Mouse (Mus musculus) G1E (cell line): Measurements from ENCODE around the gene Dusp16. TPM values are rescaled to one million over a fixed set of nuclear protein-coding genes. Genes with fewer than 3 reads are reported as not detected.

ENCODE experiments used
- ATAC-seq: 2 replicates; pipeline ENCODE4 v1.8.0; 2016; ENCODE audit warnings: mild to moderate bottlenecking; ENCODE audit not compliant: insufficient number of reproducible peaks, poor library complexity, low FRiP score, severe bottlenecking; ENCODE audit errors: extremely low read depth
- DNase-seq: peaks from one replicate; pipeline ENCODE4 v3.0.0; 2012; ENCODE audit warnings: low spot score
- H3K27me3 ChIP-seq: 2 replicates; pipeline ENCODE4 v1.6.1; 2012; ENCODE audit warnings: mild to moderate bottlenecking, low read length, inconsistent platforms; ENCODE audit not compliant: insufficient read depth
- H3K36me3 ChIP-seq: replicated peaks from 2 replicates; pipeline ENCODE3; 2012; ENCODE audit warnings: mild to moderate bottlenecking, inconsistent platforms
- H3K4me1 ChIP-seq: 2 replicates; pipeline ENCODE4 v1.6.1; 2012; ENCODE audit warnings: low read depth, low read length, inconsistent platforms, mixed read lengths; ENCODE audit not compliant: insufficient read depth
- H3K4me3 ChIP-seq: 2 replicates; pipeline ENCODE4 v1.5.1; 2012; ENCODE audit warnings: low read depth, mild to moderate bottlenecking, inconsistent platforms, low read length, moderate library complexity, mixed read lengths
- H3K9me3 ChIP-seq: replicated peaks from 2 replicates; pipeline ENCODE4 v1.6.1; 2012; ENCODE audit warnings: inconsistent platforms
- CTCF ChIP-seq: IDR thresholded peaks from 2 replicates; pipeline ENCODE4 v1.5.1; 2012; ENCODE audit warnings: low read depth, low read length, inconsistent platforms, mixed read lengths
- GATA1 ChIP-seq: IDR thresholded peaks from 2 replicates; pipeline ENCODE4 v1.6.1; 2012; ENCODE audit warnings: borderline replicate concordance, low read length, inconsistent platforms, mixed read lengths
- GATA2 ChIP-seq: IDR thresholded peaks from 2 replicates; pipeline ENCODE4 v1.6.1; 2012; ENCODE audit warnings: low read depth, low read length, inconsistent platforms, borderline replicate concordance
- POLR2AphosphoS5 ChIP-seq: IDR thresholded peaks from 2 replicates; pipeline ENCODE4 v1.6.1; 2012; ENCODE audit warnings: low read depth, low read length, inconsistent platforms; ENCODE audit not compliant: insufficient replicate concordance
- TAL1 ChIP-seq: conservative IDR thresholded peaks from 2 replicates; pipeline ENCODE4 v1.6.1; 2012; ENCODE audit warnings: low read depth, low read length, inconsistent platforms, mixed read lengths
- polyA plus RNA-seq: library from polyadenylated mRNA; stranded (reverse); fragments of >175 nt; gene quantifications from 2 replicates; pipeline ENCODE4 v1.2.3, GENCODE M21; 2012
- total RNA-seq, 2 experiments: library from RNA; stranded (forward) in 1 of 2; stranded (reverse) in 1 of 2; fragments of 200-1000 nt in 1 of 2; fragments of >200 nt in 1 of 2; fragmentation: Nextera tagmentation in 1 of 2; gene quantifications; 2 replicates each; pipeline ENCODE4 v1.2.3; 2014 to 2017

The Dusp16 gene
- total RNA-seq (2014; fragmentation: Nextera tagmentation) (55.5 TPM in 2 replicates), total RNA-seq (2017) (9.9 and 15.0 TPM in 2 replicates), polyA plus RNA-seq (2.9 and 5.2 TPM in 2 replicates)

DNA sequence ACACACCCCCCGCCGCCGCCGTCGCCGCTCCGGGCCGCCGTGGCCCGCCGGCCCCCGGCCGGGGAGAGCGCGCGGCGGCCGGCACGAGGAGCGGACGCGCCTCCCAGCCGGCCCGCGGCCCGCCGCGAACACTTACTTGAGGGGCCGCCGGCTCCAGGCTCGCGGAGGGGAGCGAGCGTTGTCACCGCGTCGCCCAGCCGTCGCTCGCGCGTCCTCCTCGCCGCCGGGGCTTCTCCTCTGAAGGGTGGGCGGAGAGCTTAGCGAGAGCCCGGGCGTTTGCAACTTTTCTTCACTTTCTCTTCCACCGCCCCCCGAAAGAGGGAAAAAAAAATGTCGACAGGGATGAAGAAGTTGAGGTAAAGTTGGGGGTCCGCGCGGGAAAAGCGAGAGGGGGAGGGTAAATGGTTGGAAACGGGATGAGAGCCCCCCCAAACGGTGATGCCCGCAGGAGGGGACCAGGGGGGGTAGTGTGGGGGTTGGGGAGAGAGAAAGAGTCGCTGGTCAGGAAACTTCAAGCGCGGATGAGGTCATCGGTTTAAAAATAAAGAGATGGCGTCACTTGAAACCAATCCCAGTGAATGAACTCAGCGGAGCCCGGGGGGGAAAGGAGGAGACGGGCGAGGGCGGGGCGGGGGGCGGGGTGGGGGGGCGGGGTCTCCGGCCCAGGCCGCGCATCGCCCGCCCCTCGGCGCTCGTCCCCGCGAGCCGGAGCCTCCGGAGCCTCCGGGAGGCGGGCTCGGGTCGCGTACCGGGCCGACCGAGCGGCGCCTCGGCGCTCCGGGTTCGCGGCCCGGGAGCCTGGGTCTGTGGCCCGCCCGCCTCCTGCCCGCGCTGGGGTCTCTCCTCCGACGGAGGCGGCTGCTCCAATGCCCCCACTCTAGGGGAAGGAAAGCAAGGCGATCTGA is at the start of gene Dusp16:
Gene Dusp16 (minus strand): TSS at position 485 of the 905 bp plus-strand sequence.
- Histone ChIP-seq H3K27me3 (no peaks in the 10 kb centered on the region), H3K36me3 (peaks cover 8% of the 10 kb centered on the region), H3K4me1 (peaks cover 48% of the 10 kb centered on the region), H3K4me3 (peak within 1 kb of the TSS; percentile 85), H3K9me3 (no peaks in the 10 kb centered on the region)
- DNase-seq (peak; percentile 88), ATAC-seq (peak; percentile 75)
- no peak for TF ChIP-seq POLR2AphosphoS5
- no peak for TF ChIP-seq GATA1
- no peak for TF ChIP-seq CTCF
- TF ChIP-seq TAL1: no peak
- no peak for TF ChIP-seq GATA2

DNA sequence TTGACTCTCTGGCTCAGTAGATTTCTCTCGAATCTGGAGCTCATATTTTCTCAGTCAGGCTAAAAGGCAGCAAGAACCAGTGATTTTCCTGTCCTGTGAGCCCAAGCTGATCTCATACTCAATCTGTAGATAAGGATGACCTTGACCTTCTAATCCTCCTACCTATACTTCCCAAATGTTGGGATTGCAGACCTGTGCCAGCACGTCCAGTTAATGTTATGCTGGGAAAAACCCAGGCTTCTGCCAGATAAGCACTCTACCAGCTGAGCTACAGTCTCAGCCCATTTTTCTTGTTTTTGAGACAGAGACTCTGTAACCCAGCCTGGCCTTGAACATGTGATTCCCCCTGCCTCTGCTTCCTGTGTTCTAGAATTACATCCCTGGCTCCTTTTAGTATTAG is 47.9 kb upstream of the Dusp16 start:
- TF ChIP-seq GATA2 (no peak), GATA1 (no peak), CTCF (no peak), TAL1 (no peak), POLR2AphosphoS5 (no peak)

DNA sequence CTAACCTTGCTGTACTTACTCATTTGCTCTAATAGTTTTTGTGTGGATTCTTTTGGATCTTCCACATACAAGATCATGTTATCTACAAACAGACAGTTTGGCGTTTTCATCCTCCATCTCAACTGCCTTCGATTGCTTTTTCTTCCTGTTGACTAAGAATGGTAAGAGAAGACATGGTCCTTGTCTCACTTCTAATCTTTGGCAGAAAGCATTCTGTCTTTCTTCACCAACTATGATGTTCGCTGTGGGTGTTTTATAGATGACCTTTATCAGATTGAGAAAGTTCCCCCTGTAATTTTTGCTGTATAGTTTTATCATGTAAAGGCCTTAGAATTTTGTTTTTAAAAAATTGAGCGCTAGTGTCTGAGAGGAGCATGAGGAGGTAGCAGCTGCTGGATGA is 45.7 kb upstream of the Dusp16 start:
- H3K4me1 ChIP-seq: peaks cover 12% of the 10 kb centered on the region
- no peak overlapping the region for H3K4me3 ChIP-seq
- DNase-seq (no peak), ATAC-seq (no peak)
- no peaks in the 10 kb centered on the region for H3K9me3 ChIP-seq
- H3K36me3 ChIP-seq: peaks cover 14% of the 10 kb centered on the region
- no peaks in the 10 kb centered on the region for H3K27me3 ChIP-seq
- TF ChIP-seq GATA1: no peak
- no peak for TF ChIP-seq GATA2
- no peak for TF ChIP-seq POLR2AphosphoS5
- no peak for TF ChIP-seq CTCF
- no peak for TF ChIP-seq TAL1

More for the DNA sequence above, 47.9 kb upstream of the Dusp16 start:
- Histone ChIP-seq H3K9me3 (no peaks in the 10 kb centered on the region), H3K27me3 (no peaks in the 10 kb centered on the region), H3K4me3 (no peak overlapping the region), H3K36me3 (peaks cover 9% of the 10 kb centered on the region), H3K4me1 (peaks cover 7% of the 10 kb centered on the region; the same call in 1 of the 2 replicates)
- ATAC-seq: no peak
- no peak for DNase-seq

DNA sequence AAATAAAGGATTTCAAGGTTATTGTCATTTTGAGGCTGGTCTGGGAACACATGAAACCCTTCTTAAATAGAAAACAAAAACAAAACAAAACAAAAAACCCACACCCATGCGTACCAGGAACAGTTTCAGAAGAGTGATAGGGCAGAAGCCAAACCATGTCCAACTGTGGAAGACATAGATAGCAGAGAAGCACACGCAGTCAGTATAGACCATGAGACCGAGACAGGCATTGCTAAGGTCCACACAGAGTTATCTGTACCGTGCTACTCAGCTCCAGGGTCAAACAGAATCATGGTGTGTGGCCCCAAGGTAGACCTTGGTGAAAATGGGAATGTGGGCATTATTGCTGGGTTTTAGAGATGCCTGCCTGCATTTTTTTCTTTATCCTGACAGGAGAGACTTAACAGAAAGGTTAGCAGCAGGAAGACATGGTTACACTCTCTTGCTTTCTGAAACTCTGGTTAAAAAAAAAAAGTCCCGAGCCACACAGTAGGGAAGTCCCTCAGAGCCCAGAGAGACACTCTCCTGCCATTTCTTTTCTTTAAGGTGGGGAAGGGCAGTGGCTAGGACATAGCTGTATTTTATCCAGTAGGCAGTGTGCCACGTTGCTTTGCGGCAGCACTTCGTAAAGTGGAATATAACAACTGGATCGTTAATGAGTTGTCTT is 42.3 kb upstream of the Dusp16 start:
- H3K4me1 ChIP-seq: peaks cover 20% of the 10 kb centered on the region
- no peak for DNase-seq

DNA sequence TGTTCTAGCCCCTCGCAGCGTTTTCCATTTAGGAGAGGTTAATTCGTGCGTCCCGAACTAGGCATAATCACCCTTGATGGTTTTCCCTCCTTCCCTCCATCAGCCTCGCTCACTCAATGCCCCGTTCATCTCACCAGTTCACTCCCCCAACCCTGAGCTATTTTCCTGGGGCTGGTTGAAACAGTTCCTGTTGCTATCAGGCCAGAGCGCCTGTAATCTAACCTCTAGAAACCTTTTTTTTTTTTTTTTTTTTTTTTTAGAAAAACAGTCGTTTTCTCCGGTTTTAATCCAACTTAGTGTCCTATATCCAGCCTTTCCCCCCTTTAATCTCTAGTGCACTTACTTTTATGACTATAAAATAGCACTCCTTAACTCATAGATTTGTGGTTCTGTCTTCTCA is 38.4 kb upstream of the Dusp16 start:
- H3K4me1 ChIP-seq: peaks cover 36% of the 10 kb centered on the region
- TF ChIP-seq GATA1 (no peak), CTCF (no peak), POLR2AphosphoS5 (no peak), GATA2 (no peak), TAL1 (no peak)
- ATAC-seq (no peak), DNase-seq (peak; percentile 6)
- peak overlapping the region; percentile 85 for H3K4me3 ChIP-seq
- no peaks in the 10 kb centered on the region for H3K9me3 ChIP-seq
- peaks cover 4% of the 10 kb centered on the region for H3K36me3 ChIP-seq
- H3K27me3 ChIP-seq: peaks cover 8% of the 10 kb centered on the region

More for the DNA sequence above, 42.3 kb upstream of the Dusp16 start:
- Histone ChIP-seq H3K27me3 (no peaks in the 10 kb centered on the region), H3K4me3 (no peak overlapping the region), H3K9me3 (no peaks in the 10 kb centered on the region), H3K36me3 (peaks cover 14% of the 10 kb centered on the region)
- TF ChIP-seq GATA1 (no peak), GATA2 (no peak), POLR2AphosphoS5 (no peak), TAL1 (no peak), CTCF (no peak)
- no peak for ATAC-seq
